ENCODE assay signal across 26 mouse cellular contexts in the genomic region with DNA sequence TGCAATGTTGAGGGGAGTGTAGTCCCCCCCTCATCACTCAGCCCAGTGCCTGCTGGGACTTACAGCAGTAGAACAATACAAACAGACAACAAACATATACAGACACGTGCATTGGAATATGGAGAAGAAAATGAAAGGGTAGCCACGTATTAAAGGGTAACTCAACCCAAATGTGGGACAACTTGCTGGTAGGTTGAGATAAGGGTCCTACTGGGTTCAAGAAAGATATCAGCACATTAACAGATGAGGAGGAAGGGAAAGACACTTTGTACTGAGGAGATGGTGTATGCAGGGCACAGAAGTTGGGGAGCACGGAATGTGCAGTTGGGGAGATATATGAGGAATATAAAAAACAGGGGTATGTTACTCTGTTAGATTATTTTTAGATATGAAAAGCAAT.
DNase-seq lines count a peak whose midpoint lies in the region; ATAC-seq and TF ChIP-seq lines count a peak whose summit lies in the region.
"Had no signal": no experiment of that assay in that cellular context is flagged by ENCODE, and none has a peak within 500 bp of the region (broad histone marks: within the 10 kb centered on the region; RNA-seq: fewer than 3 reads in every experiment).

No protein-coding gene starts in this region.

- peaks cover 9% of the 10 kb centered on the region; the same call in 1 of the 2 replicates for H3K36me3 ChIP-seq in intestine, embryonic 15.5 days
- peaks cover 10% of the 10 kb centered on the region; the same call in 1 of the 2 replicates for H3K36me3 ChIP-seq in intestine, postnatal 0 days (ENCODE audit: control insufficient read depth, insufficient read depth)
- H3K36me3 ChIP-seq in liver, embryonic 12.5 days: no peaks in the 10 kb centered on the region
- H3K36me3 ChIP-seq: embryonic facial prominence, embryonic 10.5 days; hindbrain, embryonic 10.5 days; midbrain, embryonic 12.5 days; neural tube, embryonic 13.5 days had no signal

- no peak for DNase-seq in Muller cell, postnatal 12 days (ENCODE audit: inconsistent ontology term)
- no peak for DNase-seq in embryo, embryonic 9.5 days (ENCODE audit: extremely low spot score)
- no peak for DNase-seq in embryo, embryonic 11 days
- DNase-seq: adrenal gland, postnatal 10 days; cerebellum, adult 11-12 months; cerebellum, postnatal 14 days; gastrocnemius, postnatal 14 days; heart, adult 18-20 months; kidney, postnatal 4 days; layer of hippocampus, adult 9-11 months; lung, embryonic 14.5 days; right cerebral cortex, adult 18-20 months; thymus, postnatal 36 days had no signal

- TF ChIP-seq CTCF in intestine, postnatal 0 days (IDR thresholded peaks at IDR 0.05; ENCODE audit: low read depth): no peak

- 90% methylated on average over 3 of the region's 3 CpGs for WGBS in intestine, embryonic 15.5 days
- 93% methylated on average over 3 of the region's 3 CpGs for WGBS in intestine, postnatal 0 days
- 21% methylated on average over 3 of the region's 3 CpGs for WGBS in liver, embryonic 12.5 days (ENCODE audit: insufficient replicate concordance)

- no peaks in the 10 kb centered on the region for H3K9me3 ChIP-seq in intestine, embryonic 15.5 days
- no peaks in the 10 kb centered on the region for H3K9me3 ChIP-seq in intestine, postnatal 0 days (ENCODE audit: control insufficient read depth)
- H3K9me3 ChIP-seq in liver, embryonic 12.5 days (replicated peaks): no peaks in the 10 kb centered on the region
- H3K9me3 ChIP-seq: embryonic facial prominence, embryonic 10.5 days; heart, embryonic 15.5 days; hindbrain, embryonic 10.5 days; limb, embryonic 12.5 days; midbrain, embryonic 12.5 days; neural tube, embryonic 13.5 days had no signal

- no peak overlapping the region for H3K27ac ChIP-seq in intestine, embryonic 15.5 days
- H3K27ac ChIP-seq in intestine, postnatal 0 days (ENCODE audit: low read depth, low read length): no peak overlapping the region
- H3K27ac ChIP-seq in liver, embryonic 12.5 days: peak overlapping the region; percentile 89
- H3K27ac ChIP-seq: embryonic facial prominence, embryonic 10.5 days; hindbrain, embryonic 10.5 days; limb, embryonic 12.5 days; midbrain, embryonic 12.5 days; neural tube, embryonic 13.5 days had no signal

- H3K4me2 ChIP-seq in intestine, embryonic 15.5 days (replicated peaks): no peak overlapping the region
- no peak overlapping the region for H3K4me2 ChIP-seq in intestine, postnatal 0 days (replicated peaks; ENCODE audit: low read depth)
- H3K4me2 ChIP-seq in liver, embryonic 12.5 days: peak overlapping the region; percentile 57
- H3K4me2 ChIP-seq: heart, embryonic 15.5 days; limb, embryonic 12.5 days; lung, embryonic 14.5 days; midbrain, embryonic 12.5 days; neural tube, embryonic 13.5 days had no signal

- H3K27me3 ChIP-seq in intestine, embryonic 15.5 days (replicated peaks): no peaks in the 10 kb centered on the region
- no peaks in the 10 kb centered on the region for H3K27me3 ChIP-seq in intestine, postnatal 0 days (replicated peaks; ENCODE audit: control insufficient read depth, insufficient read depth, low read length)
- H3K27me3 ChIP-seq in liver, embryonic 12.5 days (replicated peaks): no peaks in the 10 kb centered on the region
- H3K27me3 ChIP-seq: heart, embryonic 15.5 days; limb, embryonic 12.5 days; midbrain, embryonic 12.5 days; neural tube, embryonic 13.5 days had no signal

- no peak overlapping the region for H3K4me3 ChIP-seq in intestine, embryonic 15.5 days (replicated peaks)
- no peak overlapping the region for H3K4me3 ChIP-seq in intestine, postnatal 0 days (ENCODE audit: low read depth, low read length)
- peak overlapping the region; percentile 8; the same call in 1 of the 2 replicates for H3K4me3 ChIP-seq in liver, embryonic 12.5 days
- H3K4me3 ChIP-seq: embryonic facial prominence, embryonic 10.5 days; heart, embryonic 15.5 days; hindbrain, embryonic 10.5 days; limb, embryonic 12.5 days; midbrain, embryonic 12.5 days; neural tube, embryonic 13.5 days had no signal

- H3K4me1 ChIP-seq in intestine, embryonic 15.5 days (replicated peaks): peaks cover 3% of the 10 kb centered on the region; the same call in 1 of the 2 replicates
- no peaks in the 10 kb centered on the region for H3K4me1 ChIP-seq in intestine, postnatal 0 days (replicated peaks; ENCODE audit: control insufficient read depth, insufficient read depth, low read length)
- H3K4me1 ChIP-seq in liver, embryonic 12.5 days: peaks cover 69% of the 10 kb centered on the region
- H3K4me1 ChIP-seq: neural tube, embryonic 13.5 days had no signal

- H3K9ac ChIP-seq in intestine, embryonic 15.5 days: no peak overlapping the region
- no peak overlapping the region for H3K9ac ChIP-seq in intestine, postnatal 0 days (ENCODE audit: low read depth, low read length)
- peak overlapping the region; percentile 54 for H3K9ac ChIP-seq in liver, embryonic 12.5 days
- H3K9ac ChIP-seq: heart, embryonic 15.5 days; limb, embryonic 12.5 days; lung, embryonic 14.5 days; midbrain, embryonic 12.5 days; neural tube, embryonic 13.5 days had no signal

- ATAC-seq in intestine, embryonic 15.5 days: peak; percentile 40; the same call in 1 of the 2 replicates
- ATAC-seq in intestine, postnatal 0 days: no peak
- ATAC-seq in common myeloid progenitor, adult 5-6 weeks (replicated peaks; ENCODE audit: low read depth, poor library complexity, severe bottlenecking): peak; percentile 62
- ATAC-seq in liver, embryonic 12.5 days: peak; percentile 93
- ATAC-seq in megakaryocyte-erythroid progenitor cell, adult 5-6 weeks (replicated peaks; ENCODE audit: low FRiP score, low TSS enrichment, poor library complexity, severe bottlenecking): peak; percentile 88
- ATAC-seq: CD4-positive, CD25-positive, alpha-beta regulatory T cell, adult 4 months; forebrain, embryonic 14.5 days had no signal
